Mouse (Mus musculus) brain, adult 2 months (tissue): ENCODE measurements around the gene Has3.
"Not testable (repeated sequence)": the region's sequence is repeated elsewhere in the genome, so short reads cannot be mapped to it uniquely, and the experiment has no call there.

Experiments
- DNase-seq: peaks from one replicate; pipeline ENCODE4 v3.0.0; 2011; ENCODE audit warnings: low read depth, low spot score

The Has3 gene

GRCm38 (mm10) chr8:106884826-106885400 lies 14.9 kb downstream of the Has3 start:
- DNase-seq = not testable (repeated sequence)

GRCm38 (mm10) chr8:106887336-106888189 lies 17.5 kb downstream of the Has3 start:
- peak; percentile 92 for DNase-seq

- no peak for DNase-seq
Observed at GRCm38 (mm10) chr8:106888803-106889202, 18.8 kb downstream of the Has3 start.

GRCm38 (mm10) chr8:106892210-106892805 lies 22.3 kb downstream of the Has3 start:
- no peak for DNase-seq

GRCm38 (mm10) chr8:106892806-106893451 lies 22.9 kb downstream of the Has3 start:
- no peak for DNase-seq

GRCm38 (mm10) chr8:106893481-106894156 lies 23.6 kb downstream of the Has3 start, which contains the start of gene Utp4:
Gene Utp4 (plus strand): TSS chr8:106893636.
- peak; percentile 91 for DNase-seq

- no peak for DNase-seq
Observed at GRCm38 (mm10) chr8:106899473-106899872, 29.4 kb downstream of the Has3 start.

GRCm38 (mm10) chr8:106905727-106906480 lies 35.9 kb downstream of the Has3 start:
- DNase-seq = peak; percentile 89

- no peak for DNase-seq
Observed at GRCm38 (mm10) chr8:106906635-106907034, 36.6 kb downstream of the Has3 start.

- DNase-seq = no peak
Observed at GRCm38 (mm10) chr8:106907450-106907849, 37.4 kb downstream of the Has3 start.

- DNase-seq = no peak
Observed at GRCm38 (mm10) chr8:106908291-106908690, 38.2 kb downstream of the Has3 start.

GRCm38 (mm10) chr8:106913631-106914030 lies 43.6 kb downstream of the Has3 start:
- peak; percentile 78 for DNase-seq

- peak; percentile 91 for DNase-seq
Observed at GRCm38 (mm10) chr8:106919721-106920394, 49.8 kb downstream of the Has3 start.

GRCm38 (mm10) chr8:106920395-106920741 lies 50.3 kb downstream of the Has3 start:
- no peak for DNase-seq

GRCm38 (mm10) chr8:106924057-106924456 lies 54.0 kb downstream of the Has3 start:
- DNase-seq = no peak

GRCm38 (mm10) chr8:106924904-106925349 lies 54.9 kb downstream of the Has3 start:
- DNase-seq = peak; percentile 80

GRCm38 (mm10) chr8:106925446-106925845 lies 55.4 kb downstream of the Has3 start:
- DNase-seq = no peak

GRCm38 (mm10) chr8:106927247-106927646 lies 57.2 kb downstream of the Has3 start:
- peak; percentile 43 for DNase-seq

- DNase-seq = not testable (repeated sequence)
Observed at GRCm38 (mm10) chr8:106928182-106928581, 58.1 kb downstream of the Has3 start.
